Mouse (Mus musculus): ENCODE results near the gene Dennd5b. TPM values are rescaled to one million over a fixed set of nuclear protein-coding genes. Genes with fewer than 3 reads are reported as not detected.
"Not testable (repeated sequence)": the region's sequence is repeated elsewhere in the genome, so short reads cannot be mapped to it uniquely, and the experiment has no call there.

The Dennd5b gene
- polyA plus RNA-seq, 1 experiment from 2014 or later = 17.0 TPM

GRCm38 (mm10) chr6:149134391-149135150 lies 33.1 kb upstream of the Dennd5b start:
- no peak for ATAC-seq (ENCODE audit: low FRiP score)

GRCm38 (mm10) chr6:149132311-149133077 lies 31.0 kb upstream of the Dennd5b start:
- H3K36me3 ChIP-seq (ENCODE audit: control insufficient read depth, insufficient read depth, low read length) = no peaks in the 10 kb centered on the region
- H3K9me3 ChIP-seq (ENCODE audit: control insufficient read depth, low read length) = no peaks in the 10 kb centered on the region
- no peak overlapping the region for H3K9ac ChIP-seq (ENCODE audit: low read length)
- peak; percentile 92 for DNase-seq (ENCODE audit: low spot score, missing footprints)
- H3K4me1 ChIP-seq (ENCODE audit: control insufficient read depth, insufficient read depth, low read length) = no peaks in the 10 kb centered on the region; the same call in 1 of the 2 replicates
- peak; percentile 71 for ATAC-seq (ENCODE audit: low FRiP score)
- no peak overlapping the region for H3K27ac ChIP-seq (ENCODE audit: low read depth, low read length)
- H3K4me3 ChIP-seq (ENCODE audit: low read depth, low read length) = no peak overlapping the region
- 34% methylated on average over 5 of the region's 5 CpGs for WGBS
- H3K27me3 ChIP-seq (ENCODE audit: control insufficient read depth, insufficient read depth, low read length) = no peaks in the 10 kb centered on the region
- H3K4me2 ChIP-seq = no peak overlapping the region

More at GRCm38 (mm10) chr6:149134391-149135150, 33.1 kb upstream of the Dennd5b start:
- no peak overlapping the region for H3K4me3 ChIP-seq (ENCODE audit: low read depth, low read length)
- no peaks in the 10 kb centered on the region for H3K9me3 ChIP-seq (ENCODE audit: control insufficient read depth, low read length)
- no peak overlapping the region for H3K4me2 ChIP-seq
- peak; percentile 35 for DNase-seq (ENCODE audit: low spot score, missing footprints)
- no peak overlapping the region for H3K27ac ChIP-seq (ENCODE audit: low read depth, low read length)
- H3K36me3 ChIP-seq (ENCODE audit: control insufficient read depth, insufficient read depth, low read length) = no peaks in the 10 kb centered on the region
- no peaks in the 10 kb centered on the region; the same call in 1 of the 2 replicates for H3K4me1 ChIP-seq (ENCODE audit: control insufficient read depth, insufficient read depth, low read length)
- WGBS = 24% methylated on average over 5 of the region's 5 CpGs
- H3K27me3 ChIP-seq (ENCODE audit: control insufficient read depth, insufficient read depth, low read length) = no peaks in the 10 kb centered on the region
- no peak overlapping the region for H3K9ac ChIP-seq (ENCODE audit: low read length)

- Histone ChIP-seq H3K9ac (ENCODE audit: low read length) (no peak overlapping the region), H3K4me2 (no peak overlapping the region), H3K27me3 (ENCODE audit: control insufficient read depth, insufficient read depth, low read length) (no peaks in the 10 kb centered on the region), H3K4me1 (ENCODE audit: control insufficient read depth, insufficient read depth, low read length) (no peaks in the 10 kb centered on the region; the same call in 1 of the 2 replicates), H3K4me3 (ENCODE audit: low read depth, low read length) (no peak overlapping the region), H3K27ac (ENCODE audit: low read depth, low read length) (no peak overlapping the region), H3K9me3 (ENCODE audit: control insufficient read depth, low read length) (no peaks in the 10 kb centered on the region), H3K36me3 (ENCODE audit: control insufficient read depth, insufficient read depth, low read length) (no peaks in the 10 kb centered on the region)
- ATAC-seq (ENCODE audit: low FRiP score) (no peak), DNase-seq (ENCODE audit: low spot score, missing footprints) (peak; percentile 82)
- WGBS = 9% methylated on average over 3 of the region's 3 CpGs
Observed at GRCm38 (mm10) chr6:149131111-149131510, 29.6 kb upstream of the Dennd5b start.

- H3K4me3 ChIP-seq (ENCODE audit: low read depth, low read length); ATAC-seq (ENCODE audit: low FRiP score); H3K27ac ChIP-seq (ENCODE audit: low read depth, low read length); H3K9ac ChIP-seq (ENCODE audit: low read length); H3K36me3 ChIP-seq (ENCODE audit: control insufficient read depth, insufficient read depth, low read length); H3K9me3 ChIP-seq (ENCODE audit: control insufficient read depth, low read length); H3K4me2 ChIP-seq; H3K4me1 ChIP-seq (ENCODE audit: control insufficient read depth, insufficient read depth, low read length); DNase-seq (ENCODE audit: low spot score, missing footprints); H3K27me3 ChIP-seq (ENCODE audit: control insufficient read depth, insufficient read depth, low read length): not testable (repeated sequence)
- WGBS = 81% methylated on average over 8 of the region's 8 CpGs
Observed at GRCm38 (mm10) chr6:149129870-149130269, 28.4 kb upstream of the Dennd5b start, which contains the start of gene Gm10203. Gene Gm10203, plus strand, starts transcription at chr6:149130170.

GRCm38 (mm10) chr6:149126675-149127074 lies 25.2 kb upstream of the Dennd5b start:
- Histone ChIP-seq H3K9me3 (ENCODE audit: control insufficient read depth, low read length) (no peaks in the 10 kb centered on the region), H3K9ac (ENCODE audit: low read length) (no peak overlapping the region), H3K4me3 (ENCODE audit: low read depth, low read length) (no peak overlapping the region), H3K4me1 (ENCODE audit: control insufficient read depth, insufficient read depth, low read length) (no peaks in the 10 kb centered on the region; the same call in 1 of the 2 replicates), H3K4me2 (no peak overlapping the region), H3K36me3 (ENCODE audit: control insufficient read depth, insufficient read depth, low read length) (no peaks in the 10 kb centered on the region), H3K27ac (ENCODE audit: low read depth, low read length) (no peak overlapping the region), H3K27me3 (ENCODE audit: control insufficient read depth, insufficient read depth, low read length) (no peaks in the 10 kb centered on the region)
- WGBS = 64% methylated on average over 4 of the region's 4 CpGs
- DNase-seq (ENCODE audit: low spot score, missing footprints) = peak; percentile 83
- ATAC-seq (ENCODE audit: low FRiP score) = peak; percentile 30; the same call in 1 of the 2 replicates

GRCm38 (mm10) chr6:149123042-149123441 lies 21.6 kb upstream of the Dennd5b start:
- no peak for DNase-seq (ENCODE audit: low spot score, missing footprints)
- Histone ChIP-seq H3K27ac (ENCODE audit: low read depth, low read length) (no peak overlapping the region), H3K9me3 (ENCODE audit: control insufficient read depth, low read length) (no peaks in the 10 kb centered on the region), H3K27me3 (ENCODE audit: control insufficient read depth, insufficient read depth, low read length) (no peaks in the 10 kb centered on the region), H3K36me3 (ENCODE audit: control insufficient read depth, insufficient read depth, low read length) (no peaks in the 10 kb centered on the region), H3K4me1 (ENCODE audit: control insufficient read depth, insufficient read depth, low read length) (no peaks in the 10 kb centered on the region), H3K4me3 (ENCODE audit: low read depth, low read length) (no peak overlapping the region), H3K4me2 (no peak overlapping the region), H3K9ac (ENCODE audit: low read length) (no peak overlapping the region)
- no peak for ATAC-seq (ENCODE audit: low FRiP score)
- 91% methylated on average over 3 of the region's 3 CpGs for WGBS

GRCm38 (mm10) chr6:149119853-149120252 lies 18.4 kb upstream of the Dennd5b start:
- Histone ChIP-seq H3K4me1 (ENCODE audit: control insufficient read depth, insufficient read depth, low read length) (no peaks in the 10 kb centered on the region), H3K36me3 (ENCODE audit: control insufficient read depth, insufficient read depth, low read length) (no peaks in the 10 kb centered on the region), H3K27ac (ENCODE audit: low read depth, low read length) (no peak overlapping the region), H3K9me3 (ENCODE audit: control insufficient read depth, low read length) (no peaks in the 10 kb centered on the region), H3K4me3 (ENCODE audit: low read depth, low read length) (no peak overlapping the region), H3K9ac (ENCODE audit: low read length) (no peak overlapping the region), H3K4me2 (no peak overlapping the region), H3K27me3 (ENCODE audit: control insufficient read depth, insufficient read depth, low read length) (no peaks in the 10 kb centered on the region)
- WGBS = 44% methylated on average over 2 of the region's 2 CpGs
- ATAC-seq (ENCODE audit: low FRiP score) (peak; percentile 73), DNase-seq (ENCODE audit: low spot score, missing footprints) (peak; percentile 98)

GRCm38 (mm10) chr6:149118935-149119334 lies 17.5 kb upstream of the Dennd5b start:
- Histone ChIP-seq H3K4me1 (ENCODE audit: control insufficient read depth, insufficient read depth, low read length) (no peaks in the 10 kb centered on the region), H3K27ac (ENCODE audit: low read depth, low read length) (no peak overlapping the region), H3K4me3 (ENCODE audit: low read depth, low read length) (no peak overlapping the region), H3K9ac (ENCODE audit: low read length) (no peak overlapping the region), H3K4me2 (no peak overlapping the region), H3K9me3 (ENCODE audit: control insufficient read depth, low read length) (no peaks in the 10 kb centered on the region), H3K36me3 (ENCODE audit: control insufficient read depth, insufficient read depth, low read length) (no peaks in the 10 kb centered on the region), H3K27me3 (ENCODE audit: control insufficient read depth, insufficient read depth, low read length) (no peaks in the 10 kb centered on the region)
- DNase-seq (ENCODE audit: low spot score, missing footprints) = no peak
- 72% methylated on average over 2 of the region's 2 CpGs for WGBS
- no peak for ATAC-seq (ENCODE audit: low FRiP score)

GRCm38 (mm10) chr6:149116992-149117391 lies 15.5 kb upstream of the Dennd5b start:
- no peak for ATAC-seq (ENCODE audit: low FRiP score)
- H3K9me3 ChIP-seq (ENCODE audit: control insufficient read depth, low read length) = no peaks in the 10 kb centered on the region
- H3K4me3 ChIP-seq (ENCODE audit: low read depth, low read length) = no peak overlapping the region
- no peak overlapping the region for H3K4me2 ChIP-seq
- DNase-seq (ENCODE audit: low spot score, missing footprints) = no peak
- no peaks in the 10 kb centered on the region for H3K27me3 ChIP-seq (ENCODE audit: control insufficient read depth, insufficient read depth, low read length)
- H3K9ac ChIP-seq (ENCODE audit: low read length) = no peak overlapping the region
- H3K36me3 ChIP-seq (ENCODE audit: control insufficient read depth, insufficient read depth, low read length) = no peaks in the 10 kb centered on the region
- H3K4me1 ChIP-seq (ENCODE audit: control insufficient read depth, insufficient read depth, low read length) = no peaks in the 10 kb centered on the region
- H3K27ac ChIP-seq (ENCODE audit: low read depth, low read length) = no peak overlapping the region

All from midbrain, embryonic 11.5 days (tissue).